ENCODE assay signal across 11 mouse cellular contexts in genomic region chrX:160767713-160768112, GRCm38 (mm10). TPM values are rescaled to one million over a fixed set of nuclear protein-coding genes. Genes with fewer than 3 reads are reported as not detected.
A peak's percentile ranks its signal among the peaks of the same experiment; 100 is the strongest.
DNase-seq lines count a peak whose midpoint lies in the region; ATAC-seq lines count a peak whose summit lies in the region.
"Had no signal": no experiment of that assay in that cellular context is flagged by ENCODE, and none has a peak within 500 bp of the region (broad histone marks: within the 10 kb centered on the region; RNA-seq: fewer than 3 reads in every experiment).

TSS of gene Rs1 (plus strand) at chrX:160768013.

- no peak within 1 kb of the TSS for H3K27ac ChIP-seq in heart, embryonic 16.5 days (ENCODE audit: low read length)
- peak within 1 kb of the TSS; percentile 56 for H3K27ac ChIP-seq in brown adipose tissue, adult 24 weeks (replicated peaks; ENCODE audit: low read depth, low read length)
- no peak within 1 kb of the TSS for H3K27ac ChIP-seq in hindbrain, embryonic 15.5 days (replicated peaks)
- no peak within 1 kb of the TSS for H3K27ac ChIP-seq in macrophage

- DNase-seq in heart, adult 8-10 months (ENCODE audit: low spot score) = no peak
- no peak for DNase-seq in cerebellum, postnatal 10 days
- DNase-seq in thymus, postnatal 25 days = no peak
- DNase-seq in urinary bladder, adult 2 months (ENCODE audit: low spot score) = no peak
- DNase-seq: cerebellum, postnatal 25 days had no signal

- no peaks in the 10 kb centered on the region for H3K4me1 ChIP-seq in heart, embryonic 16.5 days (ENCODE audit: control insufficient read depth, insufficient read depth, low read length)
- no peaks in the 10 kb centered on the region for H3K4me1 ChIP-seq in brown adipose tissue, adult 24 weeks (ENCODE audit: control insufficient read depth, insufficient read depth, insufficient read length, low read length)
- H3K4me1 ChIP-seq in hindbrain, embryonic 15.5 days (replicated peaks) = no peaks in the 10 kb centered on the region

- H3K4me3 ChIP-seq in heart, embryonic 16.5 days (ENCODE audit: low read length) = peak within 1 kb of the TSS; percentile 60
- no peak within 1 kb of the TSS for H3K4me3 ChIP-seq in brown adipose tissue, adult 24 weeks (ENCODE audit: insufficient read depth, low read depth, low read length)
- H3K4me3 ChIP-seq in hindbrain, embryonic 15.5 days = peak within 1 kb of the TSS; percentile 49
- peak within 1 kb of the TSS; percentile 42; the same call in 1 of the 2 replicates for H3K4me3 ChIP-seq in macrophage (ENCODE audit: inconsistent target)

- ATAC-seq in heart, embryonic 16.5 days (replicated peaks; ENCODE audit: extremely low read depth, insufficient read depth, low FRiP score) = no peak
- ATAC-seq in hindbrain, embryonic 15.5 days (ENCODE audit: low FRiP score, low read depth) = no peak

- no peaks in the 10 kb centered on the region for H3K79me2 ChIP-seq in macrophage (ENCODE audit: inconsistent target)

- WGBS in heart, embryonic 16.5 days = 80% methylated on average over 2 of the region's 2 CpGs
- 90% methylated on average over 2 of the region's 2 CpGs for WGBS in hindbrain, embryonic 15.5 days
- WGBS in macrophage (ENCODE audit: missing documents) = 91% methylated on average over 2 of the region's 2 CpGs

- peak within 1 kb of the TSS; percentile 52 for H3K4me2 ChIP-seq in heart, embryonic 16.5 days (ENCODE audit: low read depth, low read length)
- peak within 1 kb of the TSS; percentile 55 for H3K4me2 ChIP-seq in hindbrain, embryonic 15.5 days

- H3K9me3 ChIP-seq in heart, embryonic 16.5 days (replicated peaks; ENCODE audit: control insufficient read depth, low read length) = no peaks in the 10 kb centered on the region
- no peaks in the 10 kb centered on the region for H3K9me3 ChIP-seq in hindbrain, embryonic 15.5 days

- H3K27me3 ChIP-seq in heart, embryonic 16.5 days (ENCODE audit: control insufficient read depth, insufficient read depth, low read length) = no peaks in the 10 kb centered on the region
- peaks cover 7% of the 10 kb centered on the region; the same call in 1 of the 2 replicates for H3K27me3 ChIP-seq in hindbrain, embryonic 15.5 days

- no peaks in the 10 kb centered on the region for H3K36me3 ChIP-seq in heart, embryonic 16.5 days (ENCODE audit: control insufficient read depth, insufficient read depth)
- no peaks in the 10 kb centered on the region for H3K36me3 ChIP-seq in hindbrain, embryonic 15.5 days
- H3K36me3 ChIP-seq in macrophage (ENCODE audit: inconsistent target) = no peaks in the 10 kb centered on the region

- H3K9ac ChIP-seq in heart, embryonic 16.5 days (ENCODE audit: low read length) = no peak within 1 kb of the TSS
- H3K9ac ChIP-seq in hindbrain, embryonic 15.5 days = no peak within 1 kb of the TSS

RNA-seq across cellular contexts. Expression of gene Rs1, which starts in this region (rescaled TPM):
- 0.02 TPM in 1 of 2 replicates, not detected in the other for polyA plus RNA-seq in heart, embryonic 16.5 days (2015; fragmentation: Nextera tagmentation; extraction: Ambion mirVana)
- total RNA-seq in heart, adult 8-10 months (2022) = under 1 TPM; 0.14 to 0.72 (median 0.23) TPM
- not detected in 2 replicates for polyA plus RNA-seq in brown adipose tissue, adult 24 weeks (2012; ENCODE audit: insufficient read depth, insufficient read length, missing spikeins)
- polyA plus RNA-seq in hindbrain, embryonic 15.5 days (2015; fragmentation: Nextera tagmentation; extraction: Ambion mirVana) = 0.05 and 0.06 TPM in 2 replicates
- 1 to 10 TPM in 1 of 26 experiments, not detected in 25; 1.5 TPM for total RNA-seq in macrophage (2018; cell fraction: chromatin; rRNA removed)
- total RNA-seq in macrophage (2018; cell fraction: cytosol; rRNA removed) = under 1 TPM in 3 of 26 experiments, not detected in 23; 0.05 to 0.11 (median 0.09) TPM
- not detected for total RNA-seq in macrophage (2018; cell fraction: nucleus; rRNA removed)
- polyA plus RNA-seq in macrophage (2018) = not detected in 3 replicates
- polyA plus RNA-seq in urinary bladder, adult 2 months (2012; rRNA removed) = 0.07 TPM in 1 of 2 replicates, not detected in the other
- total RNA-seq: adrenal gland, adult 18-20 months; hematopoietic stem cell, adult 5-6 weeks had no signal
